Mouse (Mus musculus): ENCODE measurements around the gene Hoxb7. TPM values are rescaled to one million over a fixed set of nuclear protein-coding genes. Genes with fewer than 3 reads are reported as not detected.

Hoxb7 gene
- polyA plus RNA-seq, 1 experiment: not detected

DNA sequence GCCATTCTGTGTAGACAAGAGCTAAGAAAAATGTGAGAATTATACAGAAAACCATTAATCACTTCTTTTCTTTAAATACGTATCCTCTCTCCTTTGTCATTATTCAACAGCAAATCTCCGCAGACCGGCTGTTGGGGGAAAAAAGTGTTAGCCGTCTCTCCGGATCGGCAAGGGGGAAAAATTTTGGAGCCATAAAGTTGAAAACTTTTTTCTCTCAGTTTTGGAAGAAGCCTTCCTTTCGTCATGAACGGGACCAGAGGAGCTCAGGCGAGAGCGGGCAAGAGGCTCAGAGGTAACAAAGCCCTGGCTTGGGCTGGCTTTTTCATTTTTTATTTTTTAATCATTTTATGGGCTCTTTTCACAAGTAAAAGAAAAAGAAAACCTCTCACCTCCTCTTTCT lies 36.7 kb downstream of the Hoxb7 start, which contains the start of gene Hoxb3:
TSS of gene Hoxb3 (plus strand) at position 173 of the 400 bp plus-strand sequence.
- Histone ChIP-seq H3K4me3 (ENCODE audit: insufficient read depth, low read depth, low read length) (no peak within 1 kb of the TSS), H3K4me1 (ENCODE audit: control insufficient read depth, insufficient read depth, low read length) (no peaks in the 10 kb centered on the region), H3K27ac (ENCODE audit: insufficient read depth, low read depth, low read length) (no peak within 1 kb of the TSS)
- TF ChIP-seq POLR2A (IDR thresholded peaks at IDR 0.05; ENCODE audit: insufficient read depth, low read depth, low read length): no peak
- no peak for TF ChIP-seq CTCF (IDR thresholded peaks at IDR 0.05; ENCODE audit: insufficient read depth, low read depth, low read length)
- 7% methylated on average over 10 of the region's 10 CpGs for WGBS

DNA sequence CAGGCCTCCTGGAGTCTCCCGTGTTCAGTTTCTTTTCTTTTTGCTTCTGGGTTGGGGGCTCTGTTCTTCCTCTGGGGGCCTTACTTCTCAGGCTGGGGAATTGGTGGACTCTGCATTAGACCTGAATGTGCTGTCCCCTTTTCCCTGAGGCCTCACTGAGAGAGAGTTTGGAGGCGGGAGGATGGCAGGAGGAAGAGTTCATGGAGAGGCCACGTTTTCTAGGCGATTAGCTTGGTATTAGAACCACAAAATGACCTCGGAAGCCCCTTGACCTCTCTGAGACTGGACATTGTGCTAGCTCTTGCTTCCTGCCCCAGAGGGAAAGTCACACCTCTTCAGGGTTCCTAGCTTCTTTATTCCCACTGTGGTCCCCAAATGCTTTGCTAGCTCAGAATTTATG lies 37.7 kb downstream of the Hoxb7 start:
- 2% methylated on average over 5 of the region's 5 CpGs for WGBS
- no peaks in the 10 kb centered on the region for H3K4me1 ChIP-seq (ENCODE audit: control insufficient read depth, insufficient read depth, low read length)
- H3K4me3 ChIP-seq (ENCODE audit: insufficient read depth, low read depth, low read length): no peak overlapping the region
- no peak overlapping the region for H3K27ac ChIP-seq (ENCODE audit: insufficient read depth, low read depth, low read length)
- TF ChIP-seq POLR2A (IDR thresholded peaks at IDR 0.05; ENCODE audit: insufficient read depth, low read depth, low read length): no peak
- no peak for TF ChIP-seq CTCF (IDR thresholded peaks at IDR 0.05; ENCODE audit: insufficient read depth, low read depth, low read length)

DNA sequence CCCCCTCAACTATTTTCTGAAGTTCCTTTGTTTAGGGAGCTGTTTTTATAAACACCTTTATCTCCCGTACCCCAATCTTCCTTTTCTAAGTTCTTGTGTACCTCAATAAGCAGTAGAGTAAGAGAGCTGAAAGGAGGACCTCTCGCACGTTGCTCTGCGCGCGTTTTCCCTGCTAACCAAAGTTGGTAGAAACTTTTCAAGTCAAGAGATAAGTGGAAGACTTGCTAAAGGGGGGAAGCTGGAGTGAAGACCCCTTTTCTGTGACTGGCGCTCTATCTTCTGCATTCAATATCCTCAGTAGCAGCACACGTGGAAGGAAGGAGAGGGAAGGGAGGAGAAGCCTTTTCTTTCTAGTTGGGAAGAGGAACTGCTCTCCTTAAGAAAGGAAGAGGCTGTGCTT lies 38.5 kb downstream of the Hoxb7 start:
- no peak overlapping the region for H3K4me3 ChIP-seq (ENCODE audit: insufficient read depth, low read depth, low read length)
- no peaks in the 10 kb centered on the region for H3K4me1 ChIP-seq (ENCODE audit: control insufficient read depth, insufficient read depth, low read length)
- 5% methylated on average over 8 of the region's 8 CpGs for WGBS
- no peak overlapping the region for H3K27ac ChIP-seq (ENCODE audit: insufficient read depth, low read depth, low read length)
- TF ChIP-seq POLR2A (IDR thresholded peaks at IDR 0.05; ENCODE audit: insufficient read depth, low read depth, low read length): no peak
- TF ChIP-seq CTCF (IDR thresholded peaks at IDR 0.05; ENCODE audit: insufficient read depth, low read depth, low read length): no peak

DNA sequence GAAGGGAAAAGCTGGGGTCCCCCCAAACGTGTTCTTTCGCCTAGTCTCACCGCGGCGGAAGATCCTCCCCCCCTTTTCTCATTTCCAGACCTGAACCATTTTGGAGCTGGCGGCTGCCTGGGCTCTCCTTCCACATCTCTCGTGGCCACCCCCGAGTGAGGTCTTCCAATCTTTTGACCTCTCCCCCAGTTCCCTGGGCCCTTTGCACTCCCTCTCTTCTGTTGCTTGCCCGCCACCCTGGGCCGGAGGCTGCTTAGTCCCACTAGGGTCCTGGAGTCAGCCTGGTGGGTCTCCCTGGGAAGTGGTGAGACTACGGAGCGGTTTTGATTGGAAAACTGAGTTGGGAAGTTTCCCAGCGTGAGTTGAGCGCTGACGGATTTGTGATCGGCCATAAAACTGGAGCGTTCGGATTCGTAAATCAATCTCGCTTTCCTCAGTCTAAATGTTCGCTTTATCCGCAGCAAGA lies 39.4 kb downstream of the Hoxb7 start:
- H3K4me3 ChIP-seq (ENCODE audit: insufficient read depth, low read depth, low read length): no peak overlapping the region
- H3K4me1 ChIP-seq (ENCODE audit: control insufficient read depth, insufficient read depth, low read length): no peaks in the 10 kb centered on the region
- no peak overlapping the region for H3K27ac ChIP-seq (ENCODE audit: insufficient read depth, low read depth, low read length)
- TF ChIP-seq POLR2A (IDR thresholded peaks at IDR 0.05; ENCODE audit: insufficient read depth, low read depth, low read length): no peak
- TF ChIP-seq CTCF (IDR thresholded peaks at IDR 0.05; ENCODE audit: insufficient read depth, low read depth, low read length): no peak
- WGBS: 8% methylated on average over 22 of the region's 22 CpGs

DNA sequence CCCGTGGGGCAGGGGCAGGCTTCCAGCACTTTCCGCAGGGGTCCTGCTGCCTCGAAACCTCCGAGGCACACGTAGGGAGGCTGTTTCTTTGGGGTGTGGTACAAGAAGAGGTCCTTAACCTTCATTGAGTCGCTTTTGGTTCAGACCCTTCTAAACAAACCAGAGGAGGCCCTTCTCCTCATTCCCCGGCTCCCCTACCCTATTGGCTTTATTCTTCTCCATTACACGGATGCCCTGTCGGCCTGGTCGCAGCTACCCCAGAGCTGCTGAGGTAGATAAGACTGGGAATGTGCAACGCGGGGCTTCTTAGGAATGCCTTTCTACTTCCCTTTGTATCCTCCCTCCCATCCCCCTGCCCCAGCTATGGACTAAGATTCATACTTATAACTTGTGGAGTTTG lies 40.3 kb downstream of the Hoxb7 start:
- no peak overlapping the region for H3K27ac ChIP-seq (ENCODE audit: insufficient read depth, low read depth, low read length)
- H3K4me3 ChIP-seq (ENCODE audit: insufficient read depth, low read depth, low read length): no peak overlapping the region
- H3K4me1 ChIP-seq (ENCODE audit: control insufficient read depth, insufficient read depth, low read length): no peaks in the 10 kb centered on the region
- TF ChIP-seq POLR2A (IDR thresholded peaks at IDR 0.05; ENCODE audit: insufficient read depth, low read depth, low read length): no peak
- TF ChIP-seq CTCF (IDR thresholded peaks at IDR 0.05; ENCODE audit: insufficient read depth, low read depth, low read length): no peak
- WGBS: 2% methylated on average over 12 of the region's 12 CpGs

DNA sequence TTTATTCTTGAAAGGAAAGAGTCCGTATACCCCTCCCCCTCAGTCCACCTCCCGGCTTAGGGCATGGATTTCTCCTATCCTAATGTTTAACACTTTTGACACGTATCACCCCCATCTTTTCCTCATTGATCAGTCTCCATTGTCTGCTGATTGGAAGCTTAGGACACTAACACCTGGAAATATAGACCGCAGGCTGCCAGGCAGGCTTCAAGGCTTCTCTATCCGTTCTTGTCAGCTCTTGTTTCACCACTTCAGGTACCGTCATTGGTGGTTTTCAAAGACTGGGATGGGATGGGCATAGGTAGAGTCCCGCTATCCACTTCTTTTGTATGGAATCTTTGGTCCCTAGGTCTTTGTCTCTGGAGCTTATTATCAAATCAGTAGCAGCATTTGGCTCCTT lies 40.7 kb downstream of the Hoxb7 start:
- no peak overlapping the region for H3K4me3 ChIP-seq (ENCODE audit: insufficient read depth, low read depth, low read length)
- H3K27ac ChIP-seq (ENCODE audit: insufficient read depth, low read depth, low read length): no peak overlapping the region
- TF ChIP-seq POLR2A (IDR thresholded peaks at IDR 0.05; ENCODE audit: insufficient read depth, low read depth, low read length): no peak
- no peak for TF ChIP-seq CTCF (IDR thresholded peaks at IDR 0.05; ENCODE audit: insufficient read depth, low read depth, low read length)
- 3% methylated on average over 7 of the region's 7 CpGs for WGBS
- no peaks in the 10 kb centered on the region for H3K4me1 ChIP-seq (ENCODE audit: control insufficient read depth, insufficient read depth, low read length)

DNA sequence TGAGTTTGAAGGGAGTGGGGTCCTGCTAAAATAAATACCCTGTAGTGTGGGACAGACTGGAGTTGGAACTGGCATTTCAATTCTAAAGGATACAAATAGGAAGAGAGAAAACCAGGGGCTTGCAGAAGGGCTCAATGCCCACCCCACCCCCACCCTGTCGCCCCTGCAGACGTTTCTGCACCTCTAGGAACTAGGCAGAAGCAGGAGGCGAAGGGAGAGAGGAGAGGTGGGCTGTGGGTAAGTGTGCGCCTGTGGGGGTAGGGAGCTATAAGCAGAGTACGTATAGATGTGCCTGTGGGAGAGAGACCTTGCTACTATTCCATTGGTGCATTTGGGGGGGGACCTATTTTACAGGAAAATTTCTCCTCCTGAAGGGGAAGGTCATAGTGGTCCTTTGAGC lies 41.3 kb downstream of the Hoxb7 start:
- Histone ChIP-seq H3K27ac (ENCODE audit: insufficient read depth, low read depth, low read length) (no peak overlapping the region), H3K4me3 (ENCODE audit: insufficient read depth, low read depth, low read length) (no peak overlapping the region), H3K4me1 (ENCODE audit: control insufficient read depth, insufficient read depth, low read length) (no peaks in the 10 kb centered on the region; the same call in 1 of the 2 replicates)
- TF ChIP-seq CTCF (IDR thresholded peaks at IDR 0.05; ENCODE audit: insufficient read depth, low read depth, low read length) (no peak), POLR2A (IDR thresholded peaks at IDR 0.05; ENCODE audit: insufficient read depth, low read depth, low read length) (no peak)
- WGBS: 7% methylated on average over 5 of the region's 5 CpGs

DNA sequence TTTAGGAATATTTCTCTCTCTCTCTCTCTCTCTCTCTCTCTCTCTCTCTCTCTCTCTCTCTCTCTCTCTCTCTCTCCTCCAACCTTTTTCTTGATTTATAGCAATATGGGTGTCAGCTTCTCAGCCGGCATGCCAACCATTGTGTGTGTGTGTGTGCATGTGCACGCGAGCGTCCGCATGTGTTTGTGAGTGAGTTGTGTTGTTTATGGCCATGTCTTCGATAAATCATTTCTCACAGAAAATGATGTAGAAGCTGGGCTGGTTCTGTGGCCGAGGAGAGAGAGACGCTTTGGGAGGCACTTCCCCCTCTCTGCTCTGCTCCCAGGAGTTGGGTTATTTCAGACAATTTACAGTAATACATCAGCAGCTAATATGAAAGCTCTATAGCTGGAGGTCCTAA lies 42.2 kb downstream of the Hoxb7 start:
- TF ChIP-seq POLR2A (IDR thresholded peaks at IDR 0.05; ENCODE audit: insufficient read depth, low read depth, low read length) (no peak), CTCF (IDR thresholded peaks at IDR 0.05; ENCODE audit: insufficient read depth, low read depth, low read length) (no peak)
- Histone ChIP-seq H3K4me1 (ENCODE audit: control insufficient read depth, insufficient read depth, low read length) (no peaks in the 10 kb centered on the region; the same call in 1 of the 2 replicates), H3K27ac (ENCODE audit: insufficient read depth, low read depth, low read length) (no peak overlapping the region), H3K4me3 (ENCODE audit: insufficient read depth, low read depth, low read length) (no peak overlapping the region)
- WGBS: 7% methylated on average over 8 of the region's 8 CpGs

DNA sequence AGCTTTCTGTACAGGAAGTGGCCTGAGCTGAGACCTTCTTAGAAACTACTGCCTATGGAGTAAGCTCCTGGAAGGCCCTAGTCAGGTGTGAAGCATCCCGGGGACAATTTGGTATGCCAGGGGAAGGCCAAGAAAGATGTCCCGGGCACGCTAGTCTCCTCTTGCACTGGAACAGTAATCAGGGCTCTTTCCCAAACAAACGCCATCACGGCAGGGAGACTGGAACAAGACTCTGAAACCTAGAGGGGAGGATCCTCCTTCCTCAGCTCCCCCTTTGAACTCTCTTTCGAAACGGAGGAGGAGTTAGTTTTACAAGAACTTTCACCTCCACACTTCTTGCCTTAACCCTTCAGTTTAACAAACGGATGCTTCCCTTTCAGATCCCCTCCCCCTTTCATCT lies 45.7 kb downstream of the Hoxb7 start:
- H3K4me3 ChIP-seq (ENCODE audit: insufficient read depth, low read depth, low read length): no peak overlapping the region
- no peak overlapping the region for H3K27ac ChIP-seq (ENCODE audit: insufficient read depth, low read depth, low read length)
- no peak for TF ChIP-seq CTCF (IDR thresholded peaks at IDR 0.05; ENCODE audit: insufficient read depth, low read depth, low read length)
- TF ChIP-seq POLR2A (IDR thresholded peaks at IDR 0.05; ENCODE audit: insufficient read depth, low read depth, low read length): no peak
- WGBS: under 1% methylated on average over 8 of the region's 8 CpGs
- no peaks in the 10 kb centered on the region; the same call in 1 of the 2 replicates for H3K4me1 ChIP-seq (ENCODE audit: control insufficient read depth, insufficient read depth, low read length)

DNA sequence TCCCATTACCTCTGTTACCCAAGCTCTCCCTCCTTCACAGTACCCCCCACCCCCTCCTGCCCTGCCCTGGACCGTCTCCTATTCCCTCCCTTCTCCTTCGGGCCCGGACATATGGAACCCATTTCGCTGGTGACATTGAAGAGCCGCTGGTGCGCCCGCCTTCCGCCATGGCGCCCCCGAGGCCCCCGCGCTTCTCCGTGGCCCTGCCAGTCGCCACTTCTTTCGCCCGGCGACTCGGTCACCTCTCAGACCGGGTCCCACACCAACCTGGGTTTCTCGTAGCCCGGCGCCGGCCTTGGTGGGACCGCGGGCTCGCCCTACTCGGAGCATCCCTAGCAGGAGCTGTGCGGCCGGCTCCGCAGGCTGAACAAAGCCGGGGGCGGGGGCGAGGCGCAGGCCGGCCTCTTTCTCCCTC lies 46.2 kb downstream of the Hoxb7 start:
- TF ChIP-seq POLR2A (IDR thresholded peaks at IDR 0.05; ENCODE audit: insufficient read depth, low read depth, low read length): no peak
- 2% methylated on average over 35 of the region's 35 CpGs for WGBS
- Histone ChIP-seq H3K27ac (ENCODE audit: insufficient read depth, low read depth, low read length) (no peak overlapping the region), H3K4me3 (ENCODE audit: insufficient read depth, low read depth, low read length) (no peak overlapping the region), H3K4me1 (ENCODE audit: control insufficient read depth, insufficient read depth, low read length) (no peaks in the 10 kb centered on the region; the same call in 1 of the 2 replicates)

All from olfactory bulb, adult 2 months (tissue).